Mouse (Mus musculus) heart, adult 2 months (tissue): ENCODE measurements around the gene Gbe1. TPM values are rescaled to one million over a fixed set of nuclear protein-coding genes. Genes with fewer than 3 reads are reported as not detected.

Experiments
- DNase-seq, 2 experiments: peaks; one replicate each; pipeline ENCODE4 v3.0.0; 2021
- H3K27ac ChIP-seq: fragments of 200-600 bp; 2 replicates; pipeline ENCODE4 v1.8.1; 2022
- H3K27me3 ChIP-seq: fragments of 200-500 bp; 2 replicates; pipeline ENCODE4 v1.6.1; 2012; ENCODE audit warnings: mild to moderate bottlenecking, low read length, inconsistent platforms, mixed read lengths; ENCODE audit not compliant: control insufficient read depth, insufficient read depth
- H3K36me3 ChIP-seq: fragments of 200-500 bp; 2 replicates; pipeline ENCODE4 v1.6.1; 2012; ENCODE audit warnings: low read length, inconsistent platforms; ENCODE audit not compliant: control insufficient read depth, insufficient read depth
- H3K4me1 ChIP-seq: fragments of 200-500 bp; 2 replicates; pipeline ENCODE4 v1.6.1; 2011; ENCODE audit warnings: low read length; ENCODE audit not compliant: control insufficient read depth, insufficient read depth
- H3K4me3 ChIP-seq: fragments of 200-600 bp; 2 replicates; pipeline ENCODE4 v1.8.1; 2022
- H3K79me2 ChIP-seq: fragments of 200-500 bp; replicated peaks from 2 replicates; pipeline ENCODE4 v1.6.1; 2012; ENCODE audit warnings: mild to moderate bottlenecking, inconsistent platforms, low read length, moderate library complexity, mixed read lengths; ENCODE audit not compliant: control insufficient read depth, insufficient read depth
- H3K9ac ChIP-seq: fragments of 200-500 bp; 2 replicates; pipeline ENCODE4 v1.6.1; 2012; ENCODE audit warnings: low read depth, mild to moderate bottlenecking, control low read depth, inconsistent platforms, low read length, mixed read lengths
- CTCF ChIP-seq: fragments of 200-600 bp; IDR thresholded peaks from 2 replicates; pipeline ENCODE4 v1.8.1; 2022; ENCODE audit warnings: antibody characterized with exemption, mild to moderate bottlenecking, moderate library complexity
- EP300 ChIP-seq: fragments of 200-500 bp; IDR thresholded peaks from 2 replicates; pipeline ENCODE4 v1.6.1; 2011; ENCODE audit warnings: low read depth, low read length, control low read depth; ENCODE audit not compliant: insufficient read depth
- POLR2A ChIP-seq: fragments of 200-500 bp; IDR thresholded peaks from 2 replicates; pipeline ENCODE4 v1.6.1; 2011; ENCODE audit warnings: mild to moderate bottlenecking, low read depth, low read length, control low read depth; ENCODE audit not compliant: insufficient read depth
- WGBS: fragments of 180-500 bp; shearing (Covaris S2); methylation state at CpG from one replicate; pipeline ENCODE4 v1.1.7; 2018; 5-methylcytosine and 5-hydroxymethylcytosine counted together
- intact Hi-C: fragments of 180-260 bp; cut with DNase I; formaldehyde crosslinking; loops from one replicate; pipeline ENCODE4 v1.15.1; 2025
- polyA plus RNA-seq: library from polyadenylated mRNA; depleted of rRNA; stranded (reverse); fragments of >200 nt; gene quantifications from 2 replicates; pipeline ENCODE4 v1.2.3, GENCODE M21; 2012
- total RNA-seq, 2 experiments: library from RNA; stranded (reverse); gene quantifications; 2 replicates each; pipeline ENCODE4 v1.2.3; 2021

The Gbe1 gene
- total and polyA plus RNA-seq, 3 experiments = 28.5 to 46.6 (median 43.9) TPM

GRCm38 (mm10) chr16:70345607-70346006 lies 31.9 kb downstream of the Gbe1 start:
- no peaks in the 10 kb centered on the region for H3K36me3 ChIP-seq
- intact Hi-C loops = no loop called here
- no peak overlapping the region for H3K27ac ChIP-seq
- 89% methylated on average over 10 of the region's 10 CpGs for WGBS
- no peaks in the 10 kb centered on the region for H3K79me2 ChIP-seq
- no peaks in the 10 kb centered on the region for H3K27me3 ChIP-seq
- no peak for DNase-seq
- H3K4me1 ChIP-seq = no peaks in the 10 kb centered on the region
- TF ChIP-seq EP300 = no peak
- no peak for TF ChIP-seq CTCF
- no peak for TF ChIP-seq POLR2A
- H3K4me3 ChIP-seq = no peak overlapping the region
- no peak overlapping the region for H3K9ac ChIP-seq

- Histone ChIP-seq H3K4me3 (no peak overlapping the region), H3K4me1 (peaks cover 3% of the 10 kb centered on the region), H3K27ac (no peak overlapping the region), H3K79me2 (no peaks in the 10 kb centered on the region), H3K27me3 (no peaks in the 10 kb centered on the region), H3K9ac (no peak overlapping the region), H3K36me3 (no peaks in the 10 kb centered on the region; the same call in 1 of the 2 replicates)
- intact Hi-C loops = no loop called here
- DNase-seq = no peak
- WGBS = 39% methylated on average over 8 of the region's 8 CpGs
- no peak for TF ChIP-seq POLR2A
- TF ChIP-seq CTCF = no peak
- TF ChIP-seq EP300 = no peak
Observed at GRCm38 (mm10) chr16:70350011-70350410, 36.3 kb downstream of the Gbe1 start.

GRCm38 (mm10) chr16:70351641-70352280 lies 38.0 kb downstream of the Gbe1 start:
- Histone ChIP-seq H3K79me2 (no peaks in the 10 kb centered on the region), H3K27ac (peak overlapping the region; percentile 18), H3K36me3 (no peaks in the 10 kb centered on the region; the same call in 1 of the 2 replicates), H3K9ac (no peak overlapping the region), H3K4me3 (no peak overlapping the region), H3K27me3 (no peaks in the 10 kb centered on the region), H3K4me1 (peaks cover 3% of the 10 kb centered on the region)
- DNase-seq = peak; percentile 18 to 28
- WGBS = 34% methylated on average over 11 of the region's 11 CpGs
- intact Hi-C loops = no loop called here
- TF ChIP-seq EP300 = 0 out of 2 replicates have a peak, but pooled peaks have one; percentile 42
- no peak for TF ChIP-seq CTCF

GRCm38 (mm10) chr16:70352571-70352970 lies 38.8 kb downstream of the Gbe1 start:
- H3K27me3 ChIP-seq = no peaks in the 10 kb centered on the region
- peaks cover 3% of the 10 kb centered on the region for H3K4me1 ChIP-seq
- no peak overlapping the region for H3K4me3 ChIP-seq
- H3K79me2 ChIP-seq = no peaks in the 10 kb centered on the region
- TF ChIP-seq CTCF = no peak
- no peak for TF ChIP-seq EP300
- TF ChIP-seq POLR2A = no peak
- H3K27ac ChIP-seq = no peak overlapping the region
- WGBS = 28% methylated on average over 3 of the region's 3 CpGs
- no peak overlapping the region for H3K9ac ChIP-seq
- intact Hi-C loops = no loop called here
- no peak for DNase-seq
- H3K36me3 ChIP-seq = no peaks in the 10 kb centered on the region; the same call in 1 of the 2 replicates

DNA sequence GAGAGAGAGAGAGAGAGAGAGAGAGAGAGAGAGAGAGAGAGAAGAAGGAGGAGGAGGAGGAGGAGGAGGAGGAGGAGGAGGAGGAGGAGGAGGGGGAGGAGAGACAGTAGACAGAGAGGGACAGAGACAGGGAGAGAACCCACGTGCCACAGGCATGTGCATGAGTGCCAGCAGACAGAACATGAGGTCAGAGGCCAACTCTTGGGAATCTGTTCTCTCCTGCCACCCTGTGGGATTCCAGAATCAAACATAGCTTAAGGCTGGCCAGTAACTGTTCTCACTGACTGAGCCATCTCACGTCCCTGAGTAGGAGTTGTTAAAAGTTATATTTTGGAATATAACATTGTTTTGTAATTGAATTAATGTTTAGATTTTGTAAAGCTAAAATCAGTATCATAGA lies 39.3 kb downstream of the Gbe1 start:
- TF ChIP-seq POLR2A = no peak
- TF ChIP-seq CTCF = peak; percentile 63
- peak; percentile 79 for TF ChIP-seq EP300
- Histone ChIP-seq H3K4me1 (peaks cover 3% of the 10 kb centered on the region), H3K36me3 (no peaks in the 10 kb centered on the region; the same call in 1 of the 2 replicates), H3K79me2 (no peaks in the 10 kb centered on the region), H3K4me3 (no peak overlapping the region), H3K27me3 (no peaks in the 10 kb centered on the region), H3K27ac (no peak overlapping the region), H3K9ac (no peak overlapping the region)
- intact Hi-C loops = no loop called here
- 27% methylated on average over 2 of the region's 2 CpGs for WGBS
- DNase-seq = peak; percentile 36 to 67

GRCm38 (mm10) chr16:70358326-70358725 lies 44.6 kb downstream of the Gbe1 start:
- Histone ChIP-seq H3K79me2 (no peaks in the 10 kb centered on the region), H3K27me3 (no peaks in the 10 kb centered on the region), H3K36me3 (no peaks in the 10 kb centered on the region), H3K4me1 (0 out of 2 replicates have a peak, but pooled peaks cover 1% of the 10 kb centered on the region), H3K9ac (no peak overlapping the region), H3K4me3 (no peak overlapping the region), H3K27ac (no peak overlapping the region)
- DNase-seq = no peak
- WGBS = 91% methylated on average over 6 of the region's 6 CpGs
- intact Hi-C loops = no loop called here
- TF ChIP-seq POLR2A = no peak
